Mouse (Mus musculus) right cerebral cortex, postnatal 14 days (tissue): ENCODE results near the gene Hist1h2af.
"Not testable (repeated sequence)": the region's sequence is repeated elsewhere in the genome, so short reads cannot be mapped to it uniquely, and the experiment has no call there.

ENCODE experiments used
- DNase-seq: peaks from one replicate; pipeline ENCODE4 v3.0.0; 2022

Gene Hist1h2af

GRCm38 (mm10) chr13:23536076-23536822 lies 2.5 kb downstream of the Hist1h2af start:
- no peak for DNase-seq

- no peak for DNase-seq
These were observed 3.5 kb downstream of the Hist1h2af start for GRCm38 (mm10) chr13:23537006-23537710.

GRCm38 (mm10) chr13:23538249-23538648 lies 4.5 kb downstream of the Hist1h2af start:
- DNase-seq: no peak

DNA sequence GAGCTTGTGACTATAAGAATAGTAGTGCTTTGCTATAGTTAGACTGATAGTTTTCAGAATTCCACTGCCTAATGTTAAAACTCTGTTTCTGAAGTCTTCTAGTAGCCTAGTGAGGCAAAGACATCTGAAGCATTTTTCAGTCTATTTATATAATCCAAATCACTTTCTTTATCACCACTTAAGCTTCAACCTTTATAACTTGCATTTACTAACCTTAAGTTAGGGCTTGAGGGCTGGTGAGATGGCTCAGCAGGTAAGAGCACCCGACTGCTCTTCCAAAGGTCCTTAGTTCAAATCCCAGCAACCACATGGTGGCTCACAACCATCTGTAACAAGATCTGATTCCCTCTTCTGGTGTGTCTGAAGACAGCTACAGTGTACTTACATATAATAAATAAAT lies 6.1 kb downstream of the Hist1h2af start:
- not testable (repeated sequence) for DNase-seq

DNA sequence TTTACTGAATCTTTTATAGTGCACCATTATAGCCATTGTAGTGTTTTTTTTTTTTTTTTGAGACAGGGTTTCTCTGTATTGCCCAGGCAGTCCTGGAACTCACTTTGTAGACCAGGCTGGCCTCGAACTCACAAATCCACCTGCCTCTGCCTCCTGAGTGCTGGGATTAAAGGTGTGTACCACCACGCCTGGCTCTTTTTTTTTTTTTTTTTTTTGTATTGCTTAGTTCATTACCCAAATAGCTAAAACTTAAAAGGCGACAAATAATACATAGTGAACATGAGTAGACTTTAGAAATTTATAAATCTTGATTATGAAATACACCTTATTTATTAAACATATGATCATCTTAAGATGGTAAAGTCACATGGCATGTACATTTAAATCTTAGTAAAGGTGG lies 7.8 kb downstream of the Hist1h2af start:
- DNase-seq: no peak

- not testable (repeated sequence) for DNase-seq
These were observed 8.7 kb downstream of the Hist1h2af start for GRCm38 (mm10) chr13:23542225-23542980.

- DNase-seq: not testable (repeated sequence)
These were observed 9.4 kb downstream of the Hist1h2af start, which contains the start of gene Hist1h2bh for GRCm38 (mm10) chr13:23542999-23543607. Hist1h2bh (minus strand) TSS chr13:23543392.

DNA sequence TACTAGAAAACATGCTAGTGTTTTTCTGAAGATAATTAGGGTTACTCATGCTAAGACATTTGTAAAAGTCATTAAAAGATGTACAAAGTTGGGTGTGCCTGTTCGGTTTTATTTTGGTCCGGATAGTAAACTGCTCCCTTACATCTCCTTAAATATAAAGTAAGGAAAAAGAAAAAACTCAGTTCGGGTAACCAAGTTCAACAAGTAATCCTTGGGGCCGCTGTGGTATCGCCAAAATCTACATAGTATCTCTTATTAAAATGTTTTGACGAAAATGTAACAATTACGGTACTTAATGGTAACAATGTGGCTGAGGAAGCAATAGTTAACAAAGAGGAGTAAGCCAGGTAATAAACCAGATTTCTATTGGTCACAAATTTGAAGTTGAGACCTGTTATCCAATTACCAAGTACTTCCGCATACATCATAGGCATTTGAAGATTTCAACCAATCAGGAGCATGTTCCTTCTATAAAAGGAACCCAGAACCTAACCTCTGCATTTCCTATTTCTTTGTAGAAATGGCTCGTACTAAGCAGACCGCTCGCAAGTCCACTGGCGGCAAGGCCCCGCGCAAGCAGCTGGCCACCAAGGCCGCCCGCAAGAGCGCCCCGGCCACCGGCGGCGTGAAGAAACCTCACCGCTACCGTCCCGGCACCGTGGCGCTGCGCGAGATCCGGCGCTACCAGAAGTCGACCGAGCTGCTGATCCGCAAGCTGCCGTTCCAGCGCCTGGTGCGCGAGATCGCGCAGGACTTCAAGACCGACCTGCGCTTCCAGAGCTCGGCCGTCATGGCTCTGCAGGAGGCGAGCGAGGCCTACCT lies 10.5 kb downstream of the Hist1h2af start, which contains the start of gene Hist1h3f:
Gene Hist1h3f (plus strand): TSS at position 88 of the 822 bp plus-strand sequence.
- peak; percentile 25 for DNase-seq

DNA sequence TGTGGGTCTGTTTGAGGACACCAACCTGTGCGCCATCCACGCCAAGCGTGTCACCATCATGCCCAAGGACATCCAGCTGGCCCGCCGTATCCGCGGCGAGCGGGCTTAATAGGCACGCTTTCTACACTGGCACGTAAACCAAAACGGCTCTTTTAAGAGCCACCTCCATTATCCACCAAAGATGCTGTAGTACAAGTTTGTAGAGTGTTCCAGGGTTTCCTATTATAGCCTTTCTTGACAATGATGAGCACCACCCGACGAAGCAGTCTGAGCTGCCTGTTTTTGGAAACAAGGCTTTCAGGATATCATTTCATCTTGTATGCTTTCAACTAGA lies 11.0 kb downstream of the Hist1h2af start:
- DNase-seq: not testable (repeated sequence)

GRCm38 (mm10) chr13:23546694-23547093 lies 13.0 kb downstream of the Hist1h2af start:
- no peak for DNase-seq

GRCm38 (mm10) chr13:23550761-23551145 lies 17.0 kb downstream of the Hist1h2af start:
- no peak for DNase-seq

GRCm38 (mm10) chr13:23551146-23551834 lies 17.6 kb downstream of the Hist1h2af start, which contains the start of gene Hist1h4f:
Hist1h4f (minus strand) TSS chr13:23551648.
- peak; percentile 82 for DNase-seq

DNA sequence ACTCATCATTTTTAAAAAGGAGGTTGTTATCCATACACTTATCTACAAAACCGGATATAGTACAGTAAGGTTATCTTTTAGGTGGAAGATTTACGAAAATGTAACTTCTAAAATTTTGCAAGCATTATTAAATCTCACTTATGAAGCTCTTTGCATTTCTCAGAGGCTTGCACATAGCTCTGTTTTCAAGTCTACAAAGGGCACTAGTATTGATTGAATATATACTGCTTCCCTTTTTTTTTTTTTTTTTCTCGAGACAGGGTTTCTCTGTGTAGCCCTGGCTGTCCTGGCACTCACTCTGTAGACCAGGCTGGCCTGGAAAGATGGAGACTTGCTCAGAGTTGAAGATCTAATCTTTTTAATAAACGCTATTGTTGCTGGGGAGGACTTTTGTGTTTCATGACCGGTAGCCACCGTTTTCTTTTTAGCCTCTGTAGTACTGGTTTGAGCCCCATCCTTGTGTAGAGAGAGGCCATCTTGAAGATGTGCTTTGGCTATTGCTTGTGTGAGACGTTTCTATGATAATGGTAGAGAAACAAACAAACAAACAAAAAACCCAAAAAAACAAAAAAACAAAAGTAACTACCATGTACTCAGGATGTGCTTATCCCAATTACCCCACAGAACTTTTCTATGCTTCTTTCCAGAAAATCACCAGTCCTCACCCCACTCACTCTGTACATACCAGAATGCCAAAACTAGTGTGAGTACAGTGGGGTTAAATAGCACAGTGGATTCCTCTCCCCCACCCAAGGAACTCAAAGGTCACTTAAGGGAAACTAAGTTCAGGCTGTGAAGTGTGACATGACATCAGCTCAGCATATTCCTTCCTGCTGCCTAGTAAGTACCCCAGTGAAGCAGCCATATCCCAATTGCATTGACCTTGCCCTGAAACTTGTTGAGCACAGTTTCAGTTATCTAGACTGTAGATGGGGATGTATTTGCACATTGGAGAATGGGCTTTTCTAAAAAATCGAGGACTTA lies 18.5 kb downstream of the Hist1h2af start:
- DNase-seq: no peak

DNA sequence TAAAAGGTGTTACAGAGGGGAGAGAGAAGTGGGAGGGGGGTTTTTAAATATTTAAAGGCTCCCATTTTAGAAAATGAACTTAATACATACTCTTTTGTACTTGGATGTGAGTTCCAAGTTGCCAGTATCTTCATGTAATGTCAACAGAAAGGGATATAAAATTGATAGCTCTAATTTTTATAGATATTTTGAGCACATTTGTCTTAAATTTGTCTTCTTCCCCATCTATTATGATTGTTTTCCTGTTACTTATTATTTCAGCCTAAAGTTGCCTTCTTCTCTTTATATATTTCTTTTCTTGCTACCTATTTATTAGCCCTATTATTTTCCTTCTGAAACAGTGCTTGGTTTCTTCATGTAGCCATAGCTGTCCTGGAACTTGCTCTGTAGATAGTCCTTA lies 19.3 kb downstream of the Hist1h2af start, which contains the start of gene Hist1h1d:
Gene Hist1h1d (plus strand): TSS at position 301 of the 400 bp plus-strand sequence.
- DNase-seq: no peak

GRCm38 (mm10) chr13:23554393-23554792 lies 20.7 kb downstream of the Hist1h2af start:
- no peak for DNase-seq

DNA sequence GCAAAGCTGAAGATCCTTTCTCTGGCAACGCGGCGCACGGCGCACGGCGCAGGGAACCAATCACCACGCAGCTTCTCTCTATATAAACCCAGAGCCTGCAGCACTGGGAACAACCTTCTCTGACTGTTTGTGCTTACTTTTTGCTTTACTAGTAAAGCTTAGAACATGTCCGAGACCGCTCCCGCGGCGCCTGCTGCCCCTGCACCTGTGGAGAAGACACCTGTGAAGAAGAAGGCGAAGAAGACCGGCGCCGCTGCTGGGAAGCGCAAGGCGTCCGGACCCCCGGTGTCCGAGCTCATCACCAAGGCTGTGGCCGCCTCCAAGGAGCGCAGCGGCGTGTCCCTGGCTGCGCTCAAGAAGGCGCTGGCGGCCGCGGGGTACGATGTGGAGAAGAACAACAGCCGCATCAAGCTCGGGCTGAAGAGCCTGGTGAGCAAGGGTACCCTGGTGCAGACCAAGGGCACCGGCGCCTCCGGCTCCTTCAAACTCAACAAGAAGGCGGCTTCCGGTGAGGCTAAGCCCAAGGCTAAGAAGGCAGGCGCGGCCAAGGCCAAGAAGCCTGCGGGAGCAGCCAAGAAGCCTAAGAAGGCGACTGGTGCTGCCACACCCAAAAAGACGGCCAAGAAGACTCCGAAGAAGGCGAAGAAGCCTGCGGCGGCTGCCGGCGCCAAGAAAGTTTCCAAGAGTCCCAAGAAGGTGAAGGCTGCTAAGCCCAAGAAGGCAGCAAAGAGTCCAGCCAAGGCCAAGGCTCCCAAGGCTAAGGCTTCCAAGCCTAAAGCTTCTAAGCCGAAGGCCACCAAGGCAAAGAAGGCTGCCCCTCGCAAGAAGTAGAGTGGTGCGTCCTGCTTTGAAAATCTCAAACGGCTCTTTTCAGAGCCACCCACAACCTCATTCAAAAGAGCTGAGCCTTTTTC lies 21.5 kb downstream of the Hist1h2af start:
- peak; percentile 68 for DNase-seq

DNA sequence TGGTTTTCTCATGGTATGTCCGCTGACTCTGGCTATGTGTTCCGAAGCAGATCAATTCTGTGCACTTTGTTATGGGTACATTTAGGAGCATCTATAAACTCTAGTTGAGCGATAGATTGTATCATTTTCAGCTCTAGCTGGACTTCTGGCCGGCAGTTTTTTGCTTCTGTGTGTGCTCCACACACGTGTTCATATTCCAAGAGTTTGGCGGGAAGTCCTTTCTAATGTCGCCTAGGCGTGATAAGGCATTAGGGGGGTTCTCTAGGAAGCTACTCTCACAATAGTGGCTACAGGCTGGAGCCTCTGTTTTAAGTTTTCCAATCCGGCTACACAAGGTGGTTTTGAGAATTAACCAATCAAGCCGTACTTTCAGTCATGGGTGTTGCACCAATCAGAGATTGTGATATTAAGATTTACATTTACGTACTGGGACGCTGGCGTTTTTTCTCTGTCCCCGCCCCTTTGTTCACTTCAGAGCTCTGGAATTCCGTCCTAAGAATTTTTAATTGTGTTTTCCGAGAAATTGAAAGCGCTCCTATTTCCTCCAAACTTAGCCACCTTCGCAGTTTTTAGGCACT lies 22.2 kb downstream of the Hist1h2af start:
- peak; percentile 10 for DNase-seq

DNA sequence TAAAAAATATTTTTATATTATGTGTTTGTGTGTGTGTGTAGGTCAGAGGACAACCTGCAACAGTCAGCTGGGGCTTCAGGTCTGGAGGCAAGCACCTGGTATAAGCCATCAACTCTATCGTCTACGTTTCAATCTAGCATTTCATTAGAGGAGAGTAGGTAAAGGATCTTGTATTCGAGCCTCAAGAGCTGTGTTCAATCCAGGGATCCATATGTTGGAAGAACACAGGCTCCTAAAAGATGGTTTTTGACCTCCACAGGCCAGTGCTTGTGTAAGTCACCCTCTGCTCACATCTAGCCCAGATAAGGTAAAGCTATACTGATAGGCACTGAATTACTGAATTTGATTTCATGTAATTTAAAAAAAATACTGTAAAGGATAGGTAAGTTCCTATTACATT lies 23.2 kb downstream of the Hist1h2af start:
- no peak for DNase-seq
